ENCODE assay signal across 9 mouse cellular contexts in genomic region chr11:102320686-102321005, GRCm38 (mm10). TPM values are rescaled to one million over a fixed set of nuclear protein-coding genes. Genes with fewer than 3 reads are reported as not detected.
DNase-seq lines count a peak whose midpoint lies in the region; ATAC-seq and TF ChIP-seq lines count a peak whose summit lies in the region.
"Had no signal": no experiment of that assay in that cellular context is flagged by ENCODE, and none has a peak within 500 bp of the region (broad histone marks: within the 10 kb centered on the region; RNA-seq: fewer than 3 reads in every experiment).

No protein-coding gene starts in this region.

- 15% methylated on average over 10 of the region's 10 CpGs for WGBS in embryonic facial prominence, embryonic 12.5 days
- 8% methylated on average over 10 of the region's 10 CpGs for WGBS in heart, adult 2 months
- WGBS in liver, embryonic 12.5 days (ENCODE audit: insufficient replicate concordance) = 34% methylated on average over 10 of the region's 10 CpGs
- WGBS in neural tube, embryonic 14.5 days = 3% methylated on average over 10 of the region's 10 CpGs

- H3K79me2 ChIP-seq in heart, adult 2 months (replicated peaks; ENCODE audit: control insufficient read depth, insufficient read depth, low read length) = no peaks in the 10 kb centered on the region

- TF ChIP-seq EP300 in heart, adult 2 months (IDR thresholded peaks at IDR 0.05; ENCODE audit: insufficient read depth, low read depth, low read length) = peak; percentile 48; the same call in 1 of the 2 replicates

- H3K36me3 ChIP-seq in embryonic facial prominence, embryonic 12.5 days = no peaks in the 10 kb centered on the region
- no peaks in the 10 kb centered on the region; the same call in 1 of the 2 replicates for H3K36me3 ChIP-seq in heart, adult 2 months (ENCODE audit: control insufficient read depth, insufficient read depth, low read length)
- H3K36me3 ChIP-seq in liver, embryonic 12.5 days = peaks cover 2% of the 10 kb centered on the region; the same call in 1 of the 2 replicates
- H3K36me3 ChIP-seq in neural tube, embryonic 14.5 days (ENCODE audit: control insufficient read depth, insufficient read depth, low read length) = no peaks in the 10 kb centered on the region

- H3K27ac ChIP-seq in embryonic facial prominence, embryonic 12.5 days = peak overlapping the region; percentile 100
- peak overlapping the region; percentile 98 for H3K27ac ChIP-seq in heart, adult 2 months
- H3K27ac ChIP-seq in liver, embryonic 12.5 days = peak overlapping the region; percentile 99
- H3K27ac ChIP-seq in neural tube, embryonic 14.5 days (ENCODE audit: low read depth, low read length) = peak overlapping the region; percentile 93

- H3K4me2 ChIP-seq in embryonic facial prominence, embryonic 12.5 days (replicated peaks) = peak overlapping the region; percentile 89
- H3K4me2 ChIP-seq in liver, embryonic 12.5 days = peak overlapping the region; percentile 96
- peak overlapping the region; percentile 97 for H3K4me2 ChIP-seq in neural tube, embryonic 14.5 days (ENCODE audit: low read depth, low read length)

- H3K9me3 ChIP-seq in embryonic facial prominence, embryonic 12.5 days = no peaks in the 10 kb centered on the region
- no peaks in the 10 kb centered on the region for H3K9me3 ChIP-seq in liver, embryonic 12.5 days (replicated peaks)
- H3K9me3 ChIP-seq in neural tube, embryonic 14.5 days (ENCODE audit: control insufficient read depth, low read length) = no peaks in the 10 kb centered on the region

- peak; percentile 75 for DNase-seq in layer of hippocampus, adult 11-12 months (ENCODE audit: low spot score)
- DNase-seq in layer of hippocampus, adult 9-10 months (ENCODE audit: low spot score) = no peak
- DNase-seq in heart, adult 2 months = peak; percentile 80 to 84
- peak; percentile 71 for DNase-seq in kidney, adult 9 months
- peak; percentile 46 to 82 for DNase-seq in urinary bladder, postnatal 36 days (ENCODE audit: low spot score in 2 of 2)

- intact Hi-C loops in heart, adult 2 months (cut with DNase I) = loop anchor here (2.0 kb wide), 1 partner anchor 14 kb away; no protein-coding TSS in a partner anchor

- peak overlapping the region; percentile 100; the same call in 1 of the 2 replicates for H3K9ac ChIP-seq in embryonic facial prominence, embryonic 12.5 days
- peak overlapping the region; percentile 75 for H3K9ac ChIP-seq in heart, adult 2 months (ENCODE audit: low read depth, low read length)
- H3K9ac ChIP-seq in liver, embryonic 12.5 days = peak overlapping the region; percentile 100
- peak overlapping the region; percentile 99 for H3K9ac ChIP-seq in neural tube, embryonic 14.5 days (replicated peaks; ENCODE audit: low read depth, low read length)

- H3K4me3 ChIP-seq in embryonic facial prominence, embryonic 12.5 days = peak overlapping the region; percentile 99
- H3K4me3 ChIP-seq in heart, adult 2 months = peak overlapping the region; percentile 99
- H3K4me3 ChIP-seq in liver, embryonic 12.5 days = peak overlapping the region; percentile 100
- peak overlapping the region; percentile 99 for H3K4me3 ChIP-seq in neural tube, embryonic 14.5 days (ENCODE audit: low read depth, low read length)

- no peak for ATAC-seq in embryonic facial prominence, embryonic 12.5 days (ENCODE audit: insufficient number of reproducible peaks, insufficient read depth, low FRiP score, low TSS enrichment)
- no peak for ATAC-seq in liver, embryonic 12.5 days
- ATAC-seq in neural tube, embryonic 14.5 days (ENCODE audit: low read depth) = peak; percentile 16

- no peaks in the 10 kb centered on the region for H3K27me3 ChIP-seq in embryonic facial prominence, embryonic 12.5 days
- no peaks in the 10 kb centered on the region for H3K27me3 ChIP-seq in heart, adult 2 months (ENCODE audit: control insufficient read depth, insufficient read depth, low read length)
- H3K27me3 ChIP-seq in liver, embryonic 12.5 days (replicated peaks) = peaks cover 40% of the 10 kb centered on the region
- H3K27me3 ChIP-seq in neural tube, embryonic 14.5 days (ENCODE audit: control insufficient read depth, insufficient read depth, low read length) = peaks cover 3% of the 10 kb centered on the region; the same call in 1 of the 2 replicates

- peak; percentile 76 for TF ChIP-seq POLR2A in heart, adult 2 months (IDR thresholded peaks at IDR 0.05; ENCODE audit: insufficient read depth, low read depth, low read length)

- TF ChIP-seq CTCF in heart, adult 2 months (IDR thresholded peaks at IDR 0.05) = peak; percentile 46

- peaks cover 17% of the 10 kb centered on the region for H3K4me1 ChIP-seq in embryonic facial prominence, embryonic 12.5 days
- H3K4me1 ChIP-seq in heart, adult 2 months (ENCODE audit: control insufficient read depth, insufficient read depth, low read length) = peaks cover 3% of the 10 kb centered on the region; the same call in 1 of the 2 replicates
- peaks cover 24% of the 10 kb centered on the region for H3K4me1 ChIP-seq in liver, embryonic 12.5 days
- peaks cover 14% of the 10 kb centered on the region; the same call in 1 of the 2 replicates for H3K4me1 ChIP-seq in neural tube, embryonic 14.5 days (ENCODE audit: control insufficient read depth, insufficient read depth, low read length)

RNA-seq across cellular contexts. Expression of gene Ubtf, which starts 1.1 kb away (rescaled TPM):
- polyA plus RNA-seq in embryonic facial prominence, embryonic 12.5 days (2016; fragmentation: Nextera tagmentation; extraction: Ambion mirVana) = 103 and 114 TPM in 2 replicates
- 10 to 100 TPM; 52.5 to 59.4 TPM for total RNA-seq in heart, adult 2 months (2021)
- polyA plus RNA-seq in heart, adult 2 months (2012; rRNA removed) = 14.9 and 22.1 TPM in 2 replicates
- polyA plus RNA-seq in liver, embryonic 12.5 days (2016; fragmentation: Nextera tagmentation; extraction: Ambion mirVana) = 97.2 and 98.8 TPM in 2 replicates
- polyA plus RNA-seq in neural tube, embryonic 14.5 days (2014; fragmentation: Nextera tagmentation; extraction: Ambion mirVana) = 70.3 and 81.9 TPM in 2 replicates

RNA-seq across cellular contexts. Expression of gene Atxn7l3, which starts 24.2 kb away (rescaled TPM):
- polyA plus RNA-seq in embryonic facial prominence, embryonic 12.5 days (2016; fragmentation: Nextera tagmentation; extraction: Ambion mirVana) = 25.0 and 26.1 TPM in 2 replicates
- 10 to 100 TPM; 19.0 to 21.7 TPM for total RNA-seq in heart, adult 2 months (2021)
- polyA plus RNA-seq in heart, adult 2 months (2012; rRNA removed) = 17.4 and 21.2 TPM in 2 replicates
- 7.3 and 7.5 TPM in 2 replicates for polyA plus RNA-seq in liver, embryonic 12.5 days (2016; fragmentation: Nextera tagmentation; extraction: Ambion mirVana)
- 36.5 and 36.7 TPM in 2 replicates for polyA plus RNA-seq in neural tube, embryonic 14.5 days (2014; fragmentation: Nextera tagmentation; extraction: Ambion mirVana)

RNA-seq across cellular contexts. Expression of gene Tmub2, which starts 35.9 kb away (rescaled TPM):
- polyA plus RNA-seq in embryonic facial prominence, embryonic 12.5 days (2016; fragmentation: Nextera tagmentation; extraction: Ambion mirVana) = 48.9 and 53.6 TPM in 2 replicates
- total RNA-seq in heart, adult 2 months (2021) = 10 to 100 TPM; 22.9 to 26.2 TPM
- 32.8 and 43.2 TPM in 2 replicates for polyA plus RNA-seq in heart, adult 2 months (2012; rRNA removed)
- polyA plus RNA-seq in liver, embryonic 12.5 days (2016; fragmentation: Nextera tagmentation; extraction: Ambion mirVana) = 28.4 and 28.9 TPM in 2 replicates
- 86.9 and 88.6 TPM in 2 replicates for polyA plus RNA-seq in neural tube, embryonic 14.5 days (2014; fragmentation: Nextera tagmentation; extraction: Ambion mirVana)

RNA-seq across cellular contexts. Expression of gene Slc4a1, which starts 45.4 kb away (rescaled TPM):
- polyA plus RNA-seq in embryonic facial prominence, embryonic 12.5 days (2016; fragmentation: Nextera tagmentation; extraction: Ambion mirVana) = 24.5 and 26.4 TPM in 2 replicates
- total RNA-seq in heart, adult 2 months (2021) = 10 to 100 TPM in 1 of 2 experiments, under 1 TPM in 1; 0.42 to 10.3 TPM
- 0.91 and 4.4 TPM in 2 replicates for polyA plus RNA-seq in heart, adult 2 months (2012; rRNA removed)
- 913 and 972 TPM in 2 replicates for polyA plus RNA-seq in liver, embryonic 12.5 days (2016; fragmentation: Nextera tagmentation; extraction: Ambion mirVana)
- 1.6 and 2.4 TPM in 2 replicates for polyA plus RNA-seq in neural tube, embryonic 14.5 days (2014; fragmentation: Nextera tagmentation; extraction: Ambion mirVana)

RNA-seq across cellular contexts. Expression of gene Asb16, which starts 52.1 kb away (rescaled TPM):
- polyA plus RNA-seq in embryonic facial prominence, embryonic 12.5 days (2016; fragmentation: Nextera tagmentation; extraction: Ambion mirVana) = 0.10 and 0.18 TPM in 2 replicates
- 1 to 10 TPM in 1 of 2 experiments, under 1 TPM in 1; 0.89 to 1.1 TPM for total RNA-seq in heart, adult 2 months (2021)
- 0.70 and 0.74 TPM in 2 replicates for polyA plus RNA-seq in heart, adult 2 months (2012; rRNA removed)
- 0.05 TPM in 1 of 2 replicates, not detected in the other for polyA plus RNA-seq in liver, embryonic 12.5 days (2016; fragmentation: Nextera tagmentation; extraction: Ambion mirVana)
- polyA plus RNA-seq in neural tube, embryonic 14.5 days (2014; fragmentation: Nextera tagmentation; extraction: Ambion mirVana) = 0.12 and 0.23 TPM in 2 replicates
- total RNA-seq: CH12.LX had no signal
